Mouse (Mus musculus) erythroblast, adult 5-6 weeks (primary cell): Measurements from ENCODE around the gene Spata19. TPM values are rescaled to one million over a fixed set of nuclear protein-coding genes. Genes with fewer than 3 reads are reported as not detected.

Experiments used
- ATAC-seq: replicated peaks from 2 replicates; pipeline ENCODE4 v1.8.0; 2016; ENCODE audit warnings: moderate number of reproducible peaks, mild to moderate bottlenecking, moderate TSS enrichment, inconsistent platforms; ENCODE audit not compliant: poor library complexity, low FRiP score, severe bottlenecking
- total RNA-seq, 2 experiments: library from RNA; stranded (forward) in 1 of 2; stranded (reverse) in 1 of 2; fragments of 150-400 nt in 1 of 2; fragments of 200-764, 138-1000 nt in 1 of 2; gene quantifications; 2 replicates each; pipeline versions ENCODE4 v1.2.3 to v1.2.4; 2015 to 2017; ENCODE audit warnings: low replicate concordance in 2 of 2

Spata19 gene
- total RNA-seq (2015; ENCODE audit: low replicate concordance): not detected in 2 replicates
- not detected in 2 replicates for total RNA-seq (2017; ENCODE audit: low replicate concordance)

GRCm38 (mm10) chr9:27396500-27396899, at the start of gene Spata19:
Gene Spata19 (plus strand): TSS chr9:27396800.
- no peak for ATAC-seq

DNA sequence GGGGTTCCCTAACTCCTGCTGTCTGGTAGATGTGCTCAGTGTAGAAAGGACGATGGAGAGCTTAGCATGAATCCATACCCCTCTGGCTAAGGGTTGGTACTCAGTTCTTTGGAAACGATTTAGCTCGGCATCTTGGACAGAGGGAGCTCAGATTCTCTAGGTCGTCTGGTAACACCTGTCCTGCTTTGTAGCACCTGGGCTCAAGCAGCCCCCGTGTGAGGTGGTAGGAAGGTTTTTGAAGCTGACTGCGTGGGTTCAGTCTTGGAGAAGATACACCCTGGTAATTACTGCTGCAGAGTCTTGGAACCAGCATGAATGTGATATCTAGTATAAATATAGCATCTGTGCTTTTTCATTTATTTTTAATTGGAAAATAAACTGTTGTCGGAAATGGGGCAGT, 43.5 kb upstream of the Spata19 start:
- no peak for ATAC-seq

- no peak for ATAC-seq
Measured at GRCm38 (mm10) chr9:27357893-27358292, 38.7 kb upstream of the Spata19 start.

DNA sequence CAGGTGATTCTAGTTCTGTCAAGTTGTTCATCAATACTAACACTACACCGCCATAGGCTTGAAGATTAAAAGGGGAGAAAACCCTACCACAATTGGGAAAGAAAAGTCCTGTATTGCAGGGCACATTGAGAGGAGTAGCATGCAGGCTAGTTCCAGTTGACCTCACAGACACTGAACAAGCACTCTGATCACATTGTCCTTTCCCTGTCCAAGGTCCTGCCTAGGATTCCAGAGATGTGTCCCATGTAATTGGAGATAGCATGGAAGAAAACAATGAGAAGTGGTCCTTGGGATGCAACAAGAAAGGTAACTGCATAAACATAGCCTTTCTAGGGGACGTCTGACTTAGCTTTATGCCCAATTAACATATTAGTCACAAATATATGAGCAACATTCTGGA, 29.4 kb upstream of the Spata19 start:
- no peak for ATAC-seq

DNA sequence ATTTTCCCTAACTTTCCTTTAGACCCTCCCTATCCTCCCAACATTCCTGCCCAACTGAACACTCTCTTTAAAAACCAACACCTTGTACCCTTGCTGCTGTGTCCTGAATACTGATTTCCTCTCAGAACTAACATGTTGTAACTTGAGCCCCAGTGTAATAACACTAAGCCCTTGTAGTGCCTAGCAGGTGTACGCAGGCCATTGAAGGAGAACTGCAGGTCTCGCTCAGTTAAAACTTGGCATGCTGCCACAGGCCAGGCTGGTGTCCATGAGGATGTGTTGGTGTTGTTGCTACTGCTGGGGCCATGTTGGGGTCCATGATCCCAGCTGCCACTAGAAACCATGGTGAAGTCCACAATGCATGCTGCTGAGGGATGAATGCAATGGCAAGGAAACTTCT, 27.5 kb upstream of the Spata19 start:
- ATAC-seq: no peak

GRCm38 (mm10) chr9:27375746-27376145, 20.9 kb upstream of the Spata19 start:
- ATAC-seq: no peak

- no peak for ATAC-seq
Measured at GRCm38 (mm10) chr9:27386951-27387350, 9.6 kb upstream of the Spata19 start.

GRCm38 (mm10) chr9:27401169-27401568, 4.6 kb downstream of the Spata19 start:
- ATAC-seq: no peak

DNA sequence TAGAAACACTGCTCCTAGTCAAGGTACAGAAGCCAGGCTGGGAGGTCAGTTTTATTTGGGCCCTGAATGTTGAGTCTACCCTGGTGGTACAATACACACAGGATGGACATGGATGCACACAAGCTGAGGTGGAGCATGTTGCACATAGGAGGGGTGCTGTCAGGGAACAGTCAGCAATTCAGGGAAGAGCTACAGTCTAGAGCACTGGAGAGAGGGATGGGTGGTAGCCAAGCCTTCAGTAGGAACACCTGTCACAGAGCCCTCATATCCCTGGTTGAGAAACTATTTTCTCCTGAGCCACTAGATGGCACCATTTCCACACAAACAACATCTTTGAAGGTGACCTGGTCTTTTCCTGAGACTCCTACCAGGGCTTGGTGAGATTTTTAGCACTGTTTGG, 13.1 kb downstream of the Spata19 start:
- no peak for ATAC-seq

- no peak for ATAC-seq
Measured at GRCm38 (mm10) chr9:27414058-27414460, 17.5 kb downstream of the Spata19 start.

- ATAC-seq: no peak
Measured at GRCm38 (mm10) chr9:27424511-27424910, 27.9 kb downstream of the Spata19 start.

GRCm38 (mm10) chr9:27428552-27428951, 32.0 kb downstream of the Spata19 start:
- ATAC-seq: no peak

DNA sequence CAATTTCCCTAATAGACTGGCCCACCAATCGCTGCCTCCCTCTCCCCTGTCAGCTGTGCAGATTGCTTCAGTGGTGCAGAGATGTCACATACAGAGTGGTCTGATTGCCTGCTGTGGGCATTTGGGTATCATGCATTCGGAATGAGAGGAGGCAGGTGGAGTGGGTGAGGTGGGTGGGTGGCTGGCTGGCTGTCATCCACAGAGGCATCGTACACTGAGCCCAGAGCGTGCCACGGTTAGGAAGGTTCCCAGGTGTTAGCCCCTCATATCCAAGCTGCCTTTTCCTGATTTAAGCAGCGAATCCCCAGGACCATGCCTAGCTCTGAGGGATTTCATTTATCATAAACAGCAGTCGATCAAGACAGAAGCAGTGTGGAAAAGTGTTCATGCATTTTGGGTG, 36.7 kb downstream of the Spata19 start:
- ATAC-seq: no peak

- no peak for ATAC-seq
Measured at GRCm38 (mm10) chr9:27435936-27436335, 39.3 kb downstream of the Spata19 start.

- ATAC-seq: no peak
Measured at GRCm38 (mm10) chr9:27437391-27438061, 40.9 kb downstream of the Spata19 start.

- ATAC-seq: no peak
Measured at GRCm38 (mm10) chr9:27449780-27450422, 53.3 kb downstream of the Spata19 start.

Other genes with a start within 250 kb of the Spata19 start
- not detected in 2 replicates for gene Jam3, start 241.4 kb upstream of the Spata19 start, total RNA-seq (2015; ENCODE audit: low replicate concordance)
- gene Jam3, start 241.4 kb upstream of the Spata19 start, total RNA-seq (2017; ENCODE audit: low replicate concordance): 0.60 TPM in 1 of 2 replicates, not detected in the other
- gene Igsf9b, start 97.6 kb upstream of the Spata19 start, total RNA-seq (2015; ENCODE audit: low replicate concordance): not detected in 2 replicates
- under 0.01 TPM in 1 of 2 replicates, not detected in the other for gene Igsf9b, start 97.6 kb upstream of the Spata19 start, total RNA-seq (2017; ENCODE audit: low replicate concordance)